Mouse (Mus musculus) heart, adult 2 months (tissue): ENCODE measurements around the gene Rph3a.

Source experiments
- CTCF ChIP-seq: fragments of 200-600 bp; IDR thresholded peaks from 2 replicates; pipeline ENCODE4 v1.8.1; 2022; ENCODE audit warnings: antibody characterized with exemption, mild to moderate bottlenecking, moderate library complexity
- EP300 ChIP-seq: fragments of 200-500 bp; IDR thresholded peaks from 2 replicates; pipeline ENCODE4 v1.6.1; 2011; ENCODE audit warnings: low read depth, low read length, control low read depth; ENCODE audit not compliant: insufficient read depth

GRCm38 (mm10) chr5:120976138-120976537 is 33.8 kb downstream of the Rph3a start:
- TF ChIP-seq CTCF (no peak), EP300 (no peak)
